In genomic region chr8:61339629-61340028, GRCm38 (mm10) we compare ENCODE assay signal across 22 mouse cellular contexts.
DNase-seq lines count a peak whose midpoint lies in the region; ATAC-seq and TF ChIP-seq lines count a peak whose summit lies in the region.
"Had no signal": no experiment of that assay in that cellular context is flagged by ENCODE, and none has a peak within 500 bp of the region (broad histone marks: within the 10 kb centered on the region; RNA-seq: fewer than 3 reads in every experiment).

No protein-coding gene starts in this region.

- peak overlapping the region; percentile 55; the same call in 1 of the 2 replicates for H3K27ac ChIP-seq in embryonic fibroblast, embryonic 13.5 days (ENCODE audit: insufficient read depth, low read length)
- H3K27ac ChIP-seq: embryonic facial prominence, embryonic 10.5 days; embryonic facial prominence, embryonic 13.5 days; hindbrain, embryonic 10.5 days had no signal

- peaks cover 19% of the 10 kb centered on the region for H3K4me1 ChIP-seq in embryonic fibroblast, embryonic 13.5 days (ENCODE audit: control insufficient read depth, insufficient read depth, low read length)

- TF ChIP-seq CTCF in embryonic fibroblast, embryonic 13.5 days (IDR thresholded peaks at IDR 0.05; ENCODE audit: borderline replicate concordance, insufficient read depth, low read length), result no peak

- H3K4me3 ChIP-seq in embryonic fibroblast, embryonic 13.5 days (ENCODE audit: insufficient read depth, low read length), result no peak overlapping the region
- H3K4me3 ChIP-seq: embryonic facial prominence, embryonic 10.5 days; embryonic facial prominence, embryonic 13.5 days; hindbrain, embryonic 10.5 days; hindbrain, embryonic 13.5 days had no signal

- ATAC-seq in inflammation-experienced regulatory T-cells, adult 6 months, result peak; percentile 21
- ATAC-seq: forebrain, embryonic 14.5 days; forebrain, postnatal 0 days; intestine, embryonic 16.5 days had no signal

- DNase-seq in heart, adult 11 months, result peak; percentile 34
- DNase-seq in heart, postnatal 36 days, result no peak
- peak; percentile 33 for DNase-seq in 416B (ENCODE audit: low read depth)
- DNase-seq in spleen, postnatal 36 days (ENCODE audit: low spot score in 2 of 2), result no peak
- no peak for DNase-seq in left cerebral cortex, postnatal 36 days (ENCODE audit: low spot score in 2 of 2)
- DNase-seq: adrenal gland, adult 2 months; adrenal gland, postnatal 14 days; cerebellum, adult 11-12 months; cerebellum, adult 8-10 months; cerebellum, postnatal 10 days; cerebellum, postnatal 36 days; embryo, embryonic 11 days; forebrain, postnatal 0 days; gastrocnemius, postnatal 25 days had no signal

- intact Hi-C loops in heart, postnatal 36 days (cut with DNase I), result no loop called here
- intact Hi-C loops in left cerebral cortex, postnatal 36 days (cut with DNase I), result no loop called here

- no peak for TF ChIP-seq POLR2A in embryonic fibroblast, embryonic 13.5 days (IDR thresholded peaks at IDR 0.05; ENCODE audit: low read depth, low read length)

Comparison
In these comparisons a context has a peak if more than half of its experiments do, and no peak if none do; other contexts are left out.
1. DNase-seq: peak in heart, adult 11 months (single experiment) and 416B (single experiment); none in heart, postnatal 36 days (0 of 2), spleen, postnatal 36 days (0 of 2) and left cerebral cortex, postnatal 36 days (0 of 2).